Mouse (Mus musculus) testis, adult 2 months (tissue): ENCODE measurements around the gene Cyth2. TPM values are rescaled to one million over a fixed set of nuclear protein-coding genes. Genes with fewer than 3 reads are reported as not detected.
A peak's percentile ranks its signal among the peaks of the same experiment; 100 is the strongest.

Experiments used
- H3K27ac ChIP-seq: fragments of 200-500 bp; 2 replicates; pipeline ENCODE4 v1.5.1; 2012; ENCODE audit warnings: low read depth, low read length; ENCODE audit not compliant: control insufficient read depth, insufficient read depth
- H3K27me3 ChIP-seq: fragments of 200-500 bp; 2 replicates; pipeline ENCODE4 v1.6.1; 2012; ENCODE audit warnings: mild to moderate bottlenecking, low read length, moderate library complexity; ENCODE audit not compliant: control insufficient read depth, insufficient read depth
- H3K36me3 ChIP-seq: fragments of 200-500 bp; 2 replicates; pipeline ENCODE4 v1.6.1; 2012; ENCODE audit warnings: mild to moderate bottlenecking, low read length; ENCODE audit not compliant: control insufficient read depth, insufficient read depth
- H3K4me1 ChIP-seq: fragments of 200-500 bp; 2 replicates; pipeline ENCODE4 v1.6.1; 2012; ENCODE audit warnings: low read length; ENCODE audit not compliant: control insufficient read depth, insufficient read depth
- H3K4me3 ChIP-seq: fragments of 200-500 bp; 2 replicates; pipeline ENCODE4 v1.5.1; 2012; ENCODE audit warnings: low read depth, mild to moderate bottlenecking, low read length, moderate library complexity, mixed read lengths; ENCODE audit not compliant: control insufficient read depth
- CTCF ChIP-seq: fragments of 200-500 bp; IDR thresholded peaks from 2 replicates; pipeline ENCODE4 v1.5.1; 2012; ENCODE audit warnings: low read depth, mild to moderate bottlenecking, inconsistent platforms, low read length, moderate library complexity; ENCODE audit not compliant: control insufficient read depth, insufficient read depth, insufficient replicate concordance
- POLR2A ChIP-seq: fragments of 200-500 bp; IDR thresholded peaks from 2 replicates; pipeline ENCODE4 v1.6.1; 2012; ENCODE audit warnings: low read depth, mild to moderate bottlenecking, inconsistent platforms, low read length, moderate library complexity; ENCODE audit not compliant: control insufficient read depth
- polyA plus RNA-seq: library from polyadenylated mRNA; depleted of rRNA; stranded (reverse); fragments of >200 nt; gene quantifications from 2 replicates; pipeline ENCODE4 v1.2.3, GENCODE M21; 2012

Cyth2 gene
- polyA plus RNA-seq, 1 experiment: 149 TPM

- TF ChIP-seq CTCF: no peak
- TF ChIP-seq POLR2A: no peak
- Histone ChIP-seq H3K36me3 (no peaks in the 10 kb centered on the region), H3K4me3 (no peak overlapping the region), H3K27ac (no peak overlapping the region), H3K4me1 (no peaks in the 10 kb centered on the region), H3K27me3 (no peaks in the 10 kb centered on the region)
These were observed 34.2 kb upstream of the Cyth2 start for GRCm38 (mm10) chr7:45848447-45849027.

DNA sequence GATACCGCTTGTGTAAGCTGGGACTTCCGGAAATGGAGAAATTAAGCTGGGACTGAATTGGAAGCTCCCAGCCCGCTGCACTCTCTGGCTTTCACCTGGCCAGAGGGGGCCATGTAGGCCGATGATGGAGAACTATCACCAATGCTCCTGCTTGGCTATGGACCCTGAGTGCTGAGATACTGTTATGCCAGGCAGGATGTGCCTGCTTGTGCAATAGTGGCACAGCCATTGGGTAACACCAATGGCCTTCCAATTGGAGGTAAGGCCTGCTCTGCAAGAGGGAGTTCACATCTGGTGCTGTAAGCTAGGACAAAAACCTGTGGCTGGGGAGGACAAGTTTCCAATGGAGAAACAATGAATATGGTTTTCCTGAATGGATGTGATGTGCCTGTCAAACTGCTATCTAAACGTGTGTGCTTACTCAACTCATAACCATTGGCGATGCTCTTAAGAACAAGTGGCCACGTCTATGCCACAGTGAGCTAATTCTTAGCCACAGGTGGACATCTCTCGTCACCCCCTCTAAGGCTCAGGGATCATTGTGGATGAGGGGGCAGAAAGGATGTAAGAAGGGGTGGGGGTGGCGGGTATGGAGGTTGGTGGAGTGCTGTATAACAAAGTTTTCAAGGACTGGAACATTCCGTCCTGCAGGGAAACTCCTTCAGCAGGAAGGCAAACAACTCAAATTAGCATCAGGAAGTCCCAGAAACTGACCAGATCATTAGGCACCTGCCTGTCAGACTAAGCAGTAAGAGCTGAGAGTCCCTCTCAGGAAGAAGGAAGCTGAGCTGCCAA lies 28.8 kb upstream of the Cyth2 start:
- TF ChIP-seq CTCF (no peak), POLR2A (no peak)
- no peaks in the 10 kb centered on the region for H3K36me3 ChIP-seq
- H3K4me1 ChIP-seq: no peaks in the 10 kb centered on the region
- no peaks in the 10 kb centered on the region for H3K27me3 ChIP-seq
- no peak overlapping the region for H3K4me3 ChIP-seq
- no peak overlapping the region for H3K27ac ChIP-seq

DNA sequence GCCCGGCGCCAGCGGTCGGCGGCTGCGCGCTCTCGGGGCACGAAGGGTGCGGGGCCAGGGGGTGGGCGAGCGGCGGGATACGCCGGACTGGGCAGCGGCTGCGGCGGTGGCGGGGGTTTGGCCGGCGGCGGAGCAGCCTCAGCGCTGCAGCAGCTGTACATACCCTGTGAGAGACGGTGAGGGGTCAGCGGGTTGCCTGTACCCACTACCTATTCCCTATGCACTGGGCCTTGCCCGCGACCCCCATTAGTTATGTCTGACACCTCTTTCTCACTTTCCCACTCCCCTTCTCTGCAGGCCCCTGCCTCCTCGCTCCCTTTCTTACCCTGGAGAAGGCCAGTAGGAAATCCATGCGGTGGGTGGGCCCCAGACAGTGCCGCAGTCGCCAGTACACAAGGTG lies 19.5 kb upstream of the Cyth2 start:
- H3K36me3 ChIP-seq: no peaks in the 10 kb centered on the region; the same call in none of the 2 replicates
- TF ChIP-seq CTCF: no peak
- no peak for TF ChIP-seq POLR2A
- H3K27ac ChIP-seq: no peak overlapping the region; the same call in 1 of the 2 replicates
- H3K27me3 ChIP-seq: no peaks in the 10 kb centered on the region
- peaks cover 24% of the 10 kb centered on the region for H3K4me1 ChIP-seq
- H3K4me3 ChIP-seq: peak overlapping the region; percentile 96

DNA sequence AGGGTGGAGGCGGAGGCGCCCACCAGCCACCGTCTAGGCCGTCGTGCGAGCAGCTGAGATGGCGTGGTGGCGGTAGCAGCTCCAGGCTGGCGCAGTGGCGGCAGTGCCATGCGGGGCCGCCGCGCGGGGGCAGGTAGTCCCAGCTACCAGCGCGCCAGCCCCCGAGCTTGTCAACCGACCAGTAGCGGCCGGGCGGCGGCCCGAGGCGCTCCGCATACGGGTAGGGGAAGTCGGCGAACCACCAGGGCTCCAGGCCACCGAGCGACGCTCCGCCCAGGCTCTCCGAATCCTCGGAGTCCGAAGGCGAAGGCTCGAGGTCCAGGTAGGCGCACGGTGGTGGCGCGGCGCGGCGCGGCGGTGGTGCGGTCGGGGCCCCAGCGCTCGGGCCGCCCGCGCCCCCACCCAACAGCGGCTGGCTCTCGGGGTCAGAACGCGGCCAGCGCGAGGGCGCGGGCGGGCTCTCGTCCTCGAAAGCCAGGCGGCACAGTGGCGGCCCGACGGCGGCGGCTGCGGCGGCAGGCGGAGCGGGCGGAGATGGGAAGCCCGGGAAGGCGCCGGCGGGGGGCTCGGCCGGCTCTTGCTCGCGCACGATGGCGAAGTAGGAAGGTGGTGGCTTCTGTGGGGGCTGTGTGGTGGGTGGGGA lies 18.9 kb upstream of the Cyth2 start:
- Histone ChIP-seq H3K27me3 (no peaks in the 10 kb centered on the region), H3K27ac (peak overlapping the region; percentile 71), H3K4me1 (peaks cover 24% of the 10 kb centered on the region), H3K4me3 (peak overlapping the region; percentile 96), H3K36me3 (no peaks in the 10 kb centered on the region; the same call in none of the 2 replicates)
- TF ChIP-seq POLR2A (no peak), CTCF (no peak)

GRCm38 (mm10) chr7:45832428-45832827 lies 18.0 kb upstream of the Cyth2 start:
- H3K4me3 ChIP-seq: peak overlapping the region; percentile 96
- peaks cover 24% of the 10 kb centered on the region for H3K4me1 ChIP-seq
- H3K27ac ChIP-seq: no peak overlapping the region
- no peak; the same call in 1 of the 2 replicates for TF ChIP-seq POLR2A
- no peak for TF ChIP-seq CTCF
- H3K27me3 ChIP-seq: no peaks in the 10 kb centered on the region
- no peaks in the 10 kb centered on the region; the same call in none of the 2 replicates for H3K36me3 ChIP-seq

- no peaks in the 10 kb centered on the region for H3K27me3 ChIP-seq
- TF ChIP-seq CTCF: no peak
- TF ChIP-seq POLR2A: no peak
These were observed 16.7 kb upstream of the Cyth2 start for GRCm38 (mm10) chr7:45831128-45831525.

More at GRCm38 (mm10) chr7:45831128-45831525, 16.7 kb upstream of the Cyth2 start:
- Histone ChIP-seq H3K4me1 (peaks cover 24% of the 10 kb centered on the region), H3K27ac (no peak overlapping the region), H3K4me3 (peak overlapping the region; percentile 96), H3K36me3 (no peaks in the 10 kb centered on the region; the same call in none of the 2 replicates)
